Mouse (Mus musculus): ENCODE measurements around the gene Gm6583. TPM values are rescaled to one million over a fixed set of nuclear protein-coding genes. Genes with fewer than 3 reads are reported as not detected.

Gene Gm6583
- polyA plus RNA-seq, 1 experiment, result 0.04 TPM

DNA sequence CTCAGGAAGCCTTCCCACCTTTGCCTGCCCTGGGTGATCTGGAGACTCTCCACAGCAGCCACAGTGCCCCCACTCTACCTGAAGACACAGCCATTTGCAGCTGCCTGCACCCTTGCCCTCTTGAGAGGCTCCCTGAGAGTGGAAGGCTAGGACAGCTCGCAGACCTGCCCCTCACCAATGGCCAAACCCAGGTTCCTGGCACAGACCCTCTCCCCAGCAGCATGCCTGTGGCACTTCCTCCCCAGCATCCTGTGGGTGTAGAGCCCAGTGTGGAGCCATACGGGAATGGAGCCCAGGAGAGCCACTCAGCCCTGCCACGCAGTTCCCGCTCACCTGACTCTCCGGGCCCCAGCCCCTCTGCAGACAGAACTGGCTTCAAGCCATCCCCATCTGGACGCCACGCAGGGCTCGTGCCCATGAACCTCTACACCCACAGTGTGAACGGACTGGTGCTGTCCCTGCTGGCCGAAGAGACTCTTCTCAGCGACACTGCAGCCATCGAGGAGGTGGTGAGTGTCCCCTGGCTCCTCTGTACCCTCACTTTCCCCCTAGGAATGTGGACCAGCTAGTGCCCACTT is 14.5 kb upstream of the Gm6583 start:
- no peak overlapping the region for H3K4me2 ChIP-seq (ENCODE audit: low read depth)
- peaks cover 3% of the 10 kb centered on the region for H3K36me3 ChIP-seq (ENCODE audit: control insufficient read depth, insufficient read depth)
- no peak for TF ChIP-seq USF1 (IDR thresholded peaks at IDR 0.05; ENCODE audit: low read depth)
- no peak for TF ChIP-seq POLR2A (IDR thresholded peaks at IDR 0.05; ENCODE audit: insufficient read length, low read depth)
- TF ChIP-seq MAX (IDR thresholded peaks at IDR 0.05; ENCODE audit: low read depth), result no peak
- TF ChIP-seq E2F4 (IDR thresholded peaks at IDR 0.05; ENCODE audit: insufficient read depth), result no peak
- no peak for TF ChIP-seq TCF3 (IDR thresholded peaks at IDR 0.05; ENCODE audit: insufficient read length, low read depth)
- TF ChIP-seq SRF (IDR thresholded peaks at IDR 0.05; ENCODE audit: control insufficient read depth, insufficient read length, low read depth), result no peak
- TF ChIP-seq POLR2AphosphoS2 (IDR thresholded peaks at IDR 0.05; ENCODE audit: insufficient read length, low read depth), result no peak
- TF ChIP-seq MYOG (IDR thresholded peaks at IDR 0.05; ENCODE audit: control insufficient read depth in 1 of 3, insufficient read depth in 1 of 3, insufficient read length in 2 of 3, low read depth in 2 of 3), result no peak
- TF ChIP-seq TCF12 (IDR thresholded peaks at IDR 0.05; ENCODE audit: insufficient read depth, poor library complexity, severe bottlenecking), result no peak
- no peak for TF ChIP-seq MYOD1 (IDR thresholded peaks at IDR 0.05; ENCODE audit: control insufficient read depth in 1 of 3, insufficient read length in 2 of 3, low read depth in 2 of 3)
- no peak for TF ChIP-seq REST (IDR thresholded peaks at IDR 0.05; ENCODE audit: insufficient read depth, insufficient read length)
- no peak for TF ChIP-seq CEBPB (IDR thresholded peaks at IDR 0.05; ENCODE audit: insufficient read depth, poor library complexity, severe bottlenecking)
- H3K27me3 ChIP-seq (ENCODE audit: control insufficient read depth, insufficient read depth, insufficient read length), result no peaks in the 10 kb centered on the region
- H3K79me2 ChIP-seq (ENCODE audit: control insufficient read depth, insufficient read depth), result no peaks in the 10 kb centered on the region
- H3K4me3 ChIP-seq, result no peak overlapping the region
- H3ac ChIP-seq (ENCODE audit: control insufficient read depth, insufficient read length), result no peak overlapping the region

DNA sequence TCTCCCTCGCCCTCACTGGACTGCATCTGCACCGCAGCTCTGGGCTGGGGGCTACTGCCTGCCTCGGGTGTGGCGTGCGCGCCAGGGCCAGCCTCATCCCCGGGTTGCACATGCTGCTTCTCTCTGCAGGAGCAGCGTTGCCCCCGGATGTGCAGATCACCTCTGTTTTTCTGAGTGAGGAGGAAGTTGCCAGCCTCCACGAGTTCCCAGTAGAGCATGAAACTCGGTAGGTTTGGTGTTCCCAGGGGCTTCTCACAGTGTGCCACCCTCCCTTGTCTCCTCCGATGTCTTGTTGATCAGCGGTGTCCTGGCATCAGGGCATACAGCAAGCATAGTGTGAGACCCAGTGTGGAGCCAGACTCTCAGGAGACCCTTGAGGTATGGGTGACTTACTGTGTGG is 13.5 kb upstream of the Gm6583 start:
- no peak overlapping the region for H3K4me3 ChIP-seq
- H3K36me3 ChIP-seq (ENCODE audit: control insufficient read depth, insufficient read depth), result peaks cover 3% of the 10 kb centered on the region
- H3K79me2 ChIP-seq (ENCODE audit: control insufficient read depth, insufficient read depth), result no peaks in the 10 kb centered on the region
- no peak overlapping the region for H3K4me2 ChIP-seq (ENCODE audit: low read depth)
- no peaks in the 10 kb centered on the region for H3K27me3 ChIP-seq (ENCODE audit: control insufficient read depth, insufficient read depth, insufficient read length)
- no peak overlapping the region for H3ac ChIP-seq (ENCODE audit: control insufficient read depth, insufficient read length)
- no peak for TF ChIP-seq TCF12 (IDR thresholded peaks at IDR 0.05; ENCODE audit: insufficient read depth, poor library complexity, severe bottlenecking)
- TF ChIP-seq MAX (IDR thresholded peaks at IDR 0.05; ENCODE audit: low read depth), result no peak
- no peak for TF ChIP-seq MYOD1 (IDR thresholded peaks at IDR 0.05; ENCODE audit: control insufficient read depth in 1 of 3, insufficient read length in 2 of 3, low read depth in 2 of 3)

DNA sequence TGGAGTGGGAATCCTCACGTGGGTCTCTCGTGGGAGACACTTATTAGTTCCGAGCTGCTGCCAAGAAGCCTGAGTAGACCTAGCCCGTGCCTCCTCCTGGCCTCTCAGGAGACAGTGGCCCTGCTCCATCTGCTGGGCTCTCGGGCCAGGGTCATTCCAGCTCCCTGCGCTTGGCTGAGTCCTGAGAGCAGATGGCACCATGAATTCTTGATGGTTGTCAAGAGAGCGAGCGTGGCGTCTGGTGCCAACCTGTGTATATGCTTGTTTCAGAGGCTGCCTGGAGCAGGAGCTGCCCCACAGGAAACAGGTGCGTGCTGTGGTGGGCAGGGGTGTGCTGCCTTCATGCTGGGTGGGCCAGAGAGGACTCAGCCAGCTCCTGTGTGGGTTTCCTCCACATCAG is 12.8 kb upstream of the Gm6583 start:
- TF ChIP-seq MYOD1 (IDR thresholded peaks at IDR 0.05; ENCODE audit: control insufficient read depth in 1 of 3, insufficient read length in 2 of 3, low read depth in 2 of 3) (peak in 1 of 3 experiments; percentile 42), E2F4 (IDR thresholded peaks at IDR 0.05; ENCODE audit: insufficient read depth) (no peak)
- Histone ChIP-seq H3K79me2 (ENCODE audit: control insufficient read depth, insufficient read depth) (no peaks in the 10 kb centered on the region), H3ac (ENCODE audit: control insufficient read depth, insufficient read length) (no peak overlapping the region), H3K27me3 (ENCODE audit: control insufficient read depth, insufficient read depth, insufficient read length) (no peaks in the 10 kb centered on the region), H3K36me3 (ENCODE audit: control insufficient read depth, insufficient read depth) (peaks cover 3% of the 10 kb centered on the region), H3K4me2 (ENCODE audit: low read depth) (peak overlapping the region; percentile 12), H3K4me3 (no peak overlapping the region)

DNA sequence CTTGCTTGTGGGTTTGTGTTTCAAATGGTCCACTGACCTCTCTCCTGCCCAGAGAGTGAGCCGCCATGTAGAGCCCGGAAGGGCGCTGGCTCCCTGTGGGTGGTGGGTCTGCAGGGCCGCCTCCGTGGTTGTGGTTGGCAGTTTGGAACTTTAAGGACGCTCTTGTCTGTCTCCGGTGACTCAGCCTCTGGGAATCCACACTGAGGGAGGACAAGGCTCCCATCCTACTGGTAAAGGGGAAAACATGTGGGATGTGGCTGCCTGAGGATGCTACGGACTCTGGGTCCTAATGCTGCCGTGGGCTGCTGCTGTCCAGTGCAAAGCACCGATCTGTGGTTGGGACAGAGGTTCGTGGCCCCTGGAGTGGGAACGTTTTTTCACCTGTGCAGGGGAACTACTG is 12.1 kb upstream of the Gm6583 start:
- no peak overlapping the region for H3K4me3 ChIP-seq
- peak overlapping the region; percentile 39 for H3K4me2 ChIP-seq (ENCODE audit: low read depth)
- no peak overlapping the region for H3ac ChIP-seq (ENCODE audit: control insufficient read depth, insufficient read length)
- H3K79me2 ChIP-seq (ENCODE audit: control insufficient read depth, insufficient read depth), result no peaks in the 10 kb centered on the region
- TF ChIP-seq REST (IDR thresholded peaks at IDR 0.05; ENCODE audit: insufficient read depth, insufficient read length) (peak; percentile 18), SRF (IDR thresholded peaks at IDR 0.05; ENCODE audit: control insufficient read depth, insufficient read length, low read depth) (no peak)
- H3K27me3 ChIP-seq (ENCODE audit: control insufficient read depth, insufficient read depth, insufficient read length), result no peaks in the 10 kb centered on the region
- H3K36me3 ChIP-seq (ENCODE audit: control insufficient read depth, insufficient read depth), result peaks cover 3% of the 10 kb centered on the region

DNA sequence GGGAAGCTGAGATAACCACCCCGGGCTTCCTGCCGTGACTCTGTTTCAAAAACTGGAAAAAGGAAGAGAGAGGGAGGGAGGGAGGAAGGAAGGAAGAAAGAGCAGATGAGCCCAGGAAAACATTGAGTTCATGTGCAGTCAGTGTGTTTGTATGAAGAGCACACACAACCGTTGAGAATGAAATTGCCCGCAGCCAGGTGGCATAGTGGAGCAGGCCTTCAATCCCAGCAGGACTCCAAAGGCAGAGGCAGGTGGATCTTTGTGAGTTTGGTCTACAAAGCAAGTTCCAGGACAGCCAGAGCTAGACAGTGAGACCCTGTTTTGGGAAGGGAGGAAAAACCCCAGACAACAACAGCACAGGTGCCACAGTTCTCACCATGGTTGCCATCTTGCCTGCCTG is 11.5 kb upstream of the Gm6583 start:
- Histone ChIP-seq H3K27me3 (ENCODE audit: control insufficient read depth, insufficient read depth, insufficient read length) (no peaks in the 10 kb centered on the region), H3ac (ENCODE audit: control insufficient read depth, insufficient read length) (no peak overlapping the region), H3K4me3 (no peak overlapping the region), H3K79me2 (ENCODE audit: control insufficient read depth, insufficient read depth) (no peaks in the 10 kb centered on the region), H3K36me3 (ENCODE audit: control insufficient read depth, insufficient read depth) (peaks cover 3% of the 10 kb centered on the region), H3K4me2 (ENCODE audit: low read depth) (no peak overlapping the region)
- TF ChIP-seq MYOG (IDR thresholded peaks at IDR 0.05; ENCODE audit: control insufficient read depth in 1 of 3, insufficient read depth in 1 of 3, insufficient read length in 2 of 3, low read depth in 2 of 3) (no peak), CEBPB (IDR thresholded peaks at IDR 0.05; ENCODE audit: insufficient read depth, poor library complexity, severe bottlenecking) (no peak), E2F4 (IDR thresholded peaks at IDR 0.05; ENCODE audit: insufficient read depth) (no peak), USF1 (IDR thresholded peaks at IDR 0.05; ENCODE audit: low read depth) (no peak), MYOD1 (IDR thresholded peaks at IDR 0.05; ENCODE audit: control insufficient read depth in 1 of 3, insufficient read length in 2 of 3, low read depth in 2 of 3) (no peak), MAX (IDR thresholded peaks at IDR 0.05; ENCODE audit: low read depth) (no peak), POLR2AphosphoS2 (IDR thresholded peaks at IDR 0.05; ENCODE audit: insufficient read length, low read depth) (no peak), POLR2A (IDR thresholded peaks at IDR 0.05; ENCODE audit: insufficient read length, low read depth) (no peak), TCF3 (IDR thresholded peaks at IDR 0.05; ENCODE audit: insufficient read length, low read depth) (no peak)

DNA sequence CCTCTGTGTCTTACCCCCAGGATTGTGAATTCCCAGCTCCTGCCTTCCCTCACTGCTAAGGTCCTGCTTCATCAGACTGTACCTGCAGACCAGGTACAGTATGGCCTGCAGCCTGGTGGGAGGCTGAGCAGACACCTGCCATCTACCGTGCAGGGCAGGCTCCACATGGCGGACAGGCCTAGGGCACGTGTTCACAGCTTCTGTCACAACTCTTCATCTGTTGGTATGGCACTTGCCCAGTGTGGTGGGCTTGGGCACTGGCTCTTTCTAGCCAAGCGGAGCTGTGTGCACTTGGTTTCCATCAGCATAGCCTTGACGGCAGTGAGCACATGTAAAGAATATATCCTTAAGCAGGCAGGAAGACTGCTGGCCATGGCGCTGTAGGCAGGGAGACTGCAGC is 11.0 kb upstream of the Gm6583 start:
- Histone ChIP-seq H3K4me3 (no peak overlapping the region), H3K36me3 (ENCODE audit: control insufficient read depth, insufficient read depth) (peaks cover 3% of the 10 kb centered on the region), H3ac (ENCODE audit: control insufficient read depth, insufficient read length) (no peak overlapping the region), H3K79me2 (ENCODE audit: control insufficient read depth, insufficient read depth) (no peaks in the 10 kb centered on the region), H3K27me3 (ENCODE audit: control insufficient read depth, insufficient read depth, insufficient read length) (no peaks in the 10 kb centered on the region), H3K4me2 (ENCODE audit: low read depth) (no peak overlapping the region)
- TF ChIP-seq TCF12 (IDR thresholded peaks at IDR 0.05; ENCODE audit: insufficient read depth, poor library complexity, severe bottlenecking) (no peak), POLR2A (IDR thresholded peaks at IDR 0.05; ENCODE audit: insufficient read length, low read depth) (no peak), TCF3 (IDR thresholded peaks at IDR 0.05; ENCODE audit: insufficient read length, low read depth) (no peak), SRF (IDR thresholded peaks at IDR 0.05; ENCODE audit: control insufficient read depth, insufficient read length, low read depth) (no peak), MYOD1 (IDR thresholded peaks at IDR 0.05; ENCODE audit: control insufficient read depth in 1 of 3, insufficient read length in 2 of 3, low read depth in 2 of 3) (no peak), E2F4 (IDR thresholded peaks at IDR 0.05; ENCODE audit: insufficient read depth) (no peak), USF1 (IDR thresholded peaks at IDR 0.05; ENCODE audit: low read depth) (no peak), POLR2AphosphoS2 (IDR thresholded peaks at IDR 0.05; ENCODE audit: insufficient read length, low read depth) (no peak), MYOG (IDR thresholded peaks at IDR 0.05; ENCODE audit: control insufficient read depth in 1 of 3, insufficient read depth in 1 of 3, insufficient read length in 2 of 3, low read depth in 2 of 3) (no peak), MAX (IDR thresholded peaks at IDR 0.05; ENCODE audit: low read depth) (no peak), CEBPB (IDR thresholded peaks at IDR 0.05; ENCODE audit: insufficient read depth, poor library complexity, severe bottlenecking) (no peak), REST (IDR thresholded peaks at IDR 0.05; ENCODE audit: insufficient read depth, insufficient read length) (no peak)

All from myocyte (in vitro differentiated cells).